Mouse (Mus musculus) c-Kit-positive CD71-negative TER-119-negative erythroid progenitor cells, embryonic 14.5 days (primary cell): ENCODE results near the gene Bsn.
"Not testable (repeated sequence)": the region's sequence is repeated elsewhere in the genome, so short reads cannot be mapped to it uniquely, and the experiment has no call there.

ENCODE experiments used
- DNase-seq: peaks from one replicate; pipeline ENCODE4 v3.0.0-alpha.2; 2013; ENCODE audit warnings: low read depth

Bsn gene

GRCm38 (mm10) chr9:108196920-108197677 lies 6.9 kb upstream of the Bsn start:
- no peak for DNase-seq

- not testable (repeated sequence) for DNase-seq
Observed at GRCm38 (mm10) chr9:108196222-108196621, 6.0 kb upstream of the Bsn start.

DNA sequence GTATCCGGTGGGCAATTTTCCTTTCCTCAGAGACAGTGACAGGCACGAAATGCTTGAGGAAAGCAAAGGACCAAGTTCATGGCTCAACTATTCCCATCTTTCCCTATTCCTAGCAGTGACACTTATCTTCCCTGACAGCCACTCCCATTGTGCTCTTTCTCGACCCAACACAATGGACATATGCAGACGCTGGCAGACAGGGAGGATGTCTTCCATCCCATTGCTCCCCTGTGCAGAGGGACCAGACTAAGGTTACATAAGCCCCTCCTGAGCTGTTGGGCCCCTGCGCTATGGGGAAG lies 747 bp downstream of the Bsn start:
- DNase-seq: no peak

DNA sequence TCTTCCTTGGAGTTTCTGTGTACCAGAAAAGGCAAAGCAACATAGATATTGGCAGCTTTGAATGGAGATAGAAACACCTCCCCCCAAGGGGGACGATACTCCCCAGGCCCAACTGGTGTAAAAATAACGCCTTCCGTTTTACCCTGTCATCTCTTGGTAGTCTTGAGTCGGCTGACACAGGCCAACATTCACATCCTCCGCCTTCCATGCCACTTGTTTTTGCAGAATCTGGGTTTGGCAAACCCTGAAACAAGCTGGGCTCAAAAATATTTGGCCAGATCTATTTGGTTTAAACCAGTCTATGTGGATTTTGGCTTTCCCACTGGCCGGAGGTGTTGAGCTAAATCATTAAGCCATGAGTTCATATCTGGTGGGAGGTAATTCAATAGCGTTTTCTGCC lies 1.2 kb downstream of the Bsn start:
- DNase-seq: no peak

DNA sequence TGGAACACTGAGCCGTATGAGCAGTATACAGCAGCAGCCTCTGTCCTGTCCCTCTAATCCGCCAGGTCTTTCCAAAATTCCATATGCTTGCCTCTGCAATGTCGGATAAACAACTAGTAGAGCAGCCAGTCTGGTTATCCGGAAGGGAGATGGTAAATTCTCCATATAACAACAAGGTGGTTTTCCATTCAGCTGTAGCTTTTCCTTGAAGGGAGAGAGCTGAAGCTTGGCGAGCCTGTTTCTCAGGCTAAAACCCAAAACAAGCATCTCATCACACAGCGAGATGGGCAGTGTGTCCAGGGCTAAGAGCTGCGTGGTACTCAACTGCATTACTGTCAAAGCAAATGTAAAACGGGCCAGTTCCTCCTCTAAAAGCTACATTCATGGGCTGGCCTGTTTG lies 1.7 kb downstream of the Bsn start:
- DNase-seq: no peak

- no peak for DNase-seq
Observed at GRCm38 (mm10) chr9:108187616-108188015, 2.6 kb downstream of the Bsn start.

GRCm38 (mm10) chr9:108185786-108186185 lies 4.4 kb downstream of the Bsn start:
- DNase-seq: no peak

DNA sequence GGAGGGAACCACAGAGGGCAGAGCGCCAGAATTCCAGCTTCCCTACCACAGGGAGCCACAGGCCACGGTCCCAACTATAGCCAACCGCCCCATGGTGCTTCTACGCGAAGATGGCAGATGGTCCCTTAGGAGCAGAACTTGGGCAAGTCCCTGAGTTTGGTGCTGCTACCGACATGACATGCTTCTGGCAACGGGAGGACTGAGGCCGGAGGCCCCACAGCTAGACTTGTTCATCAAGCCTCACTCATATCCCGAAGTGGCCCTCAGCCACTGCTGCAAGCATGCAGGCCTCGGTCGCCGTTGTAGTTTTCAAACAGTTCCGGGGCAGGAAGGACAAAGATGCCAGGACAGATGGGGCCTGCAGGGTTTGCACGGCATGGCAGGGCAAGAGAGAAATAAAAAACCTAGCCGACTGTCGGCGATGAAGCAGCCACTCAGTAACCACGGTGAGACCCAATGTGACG lies 6.6 kb downstream of the Bsn start:
- no peak for DNase-seq

DNA sequence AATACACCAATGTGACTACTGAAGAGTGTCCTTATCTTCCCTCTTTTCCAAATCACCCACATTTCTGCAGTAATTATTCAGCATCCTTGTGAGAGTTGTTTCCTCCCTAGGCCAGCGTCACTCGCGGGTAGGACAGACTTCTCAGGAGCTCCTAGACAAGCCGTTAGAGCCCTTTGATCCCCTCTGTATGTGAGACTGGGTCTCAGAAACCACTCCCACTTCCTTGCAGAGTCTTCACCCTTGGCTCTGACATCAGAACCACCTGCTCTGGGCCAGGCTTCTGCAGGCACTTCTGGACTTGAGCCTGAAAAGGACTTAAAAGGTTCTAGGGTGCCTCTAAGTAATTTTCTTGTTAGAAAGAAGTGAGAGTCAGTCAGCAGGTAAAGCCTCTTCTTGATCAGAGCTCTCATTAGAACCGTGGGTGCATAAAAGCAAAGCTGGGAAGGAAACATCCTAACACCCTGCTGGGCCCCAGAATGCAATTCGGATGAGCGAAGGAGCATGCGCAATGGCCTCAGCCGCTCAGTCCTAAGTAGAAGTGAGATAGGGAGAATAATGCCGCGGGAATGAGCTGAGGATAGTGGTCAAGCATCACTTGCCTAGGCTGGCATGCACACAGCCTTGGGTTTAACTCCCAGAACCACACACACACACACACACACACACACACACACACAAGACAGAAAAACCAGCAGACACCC lies 7.2 kb downstream of the Bsn start:
- no peak for DNase-seq

GRCm38 (mm10) chr9:108178391-108178790 lies 11.8 kb downstream of the Bsn start:
- DNase-seq: no peak

DNA sequence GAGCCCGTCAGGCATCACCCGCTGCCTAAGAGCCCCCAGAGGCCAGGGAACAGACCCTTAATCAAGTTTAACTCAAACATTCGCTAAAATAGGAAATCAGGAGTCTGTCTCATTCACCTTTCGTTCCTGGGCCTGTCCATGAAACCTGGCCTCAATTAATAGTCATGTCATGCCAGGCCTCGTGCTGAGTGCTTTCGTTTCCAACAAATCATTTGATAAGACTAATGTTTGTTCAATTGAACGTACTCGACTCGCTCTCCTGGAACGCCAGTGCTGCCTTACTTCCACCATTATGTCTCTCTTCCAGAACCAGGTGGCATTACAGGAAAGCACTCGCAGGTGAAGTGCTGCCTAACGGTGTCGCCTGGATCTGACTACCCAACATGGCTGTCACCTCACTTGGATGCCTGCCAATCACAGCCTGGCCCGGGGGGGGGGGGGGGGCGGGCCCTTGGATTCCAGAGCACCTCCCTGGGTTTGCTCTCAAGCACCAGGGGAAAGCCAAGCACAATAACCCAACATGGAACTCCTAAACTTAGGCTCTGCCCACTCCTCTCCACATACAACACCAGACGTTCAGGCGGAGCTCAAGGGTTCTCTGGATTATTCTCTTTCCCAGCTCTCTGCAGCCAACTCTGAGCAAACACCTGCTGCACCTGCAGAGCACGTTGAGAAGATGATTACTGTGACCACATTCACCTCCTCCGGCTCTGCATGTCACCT lies 14.9 kb downstream of the Bsn start:
- no peak for DNase-seq

- DNase-seq: no peak
Observed at GRCm38 (mm10) chr9:108172777-108173350, 17.3 kb downstream of the Bsn start.

DNA sequence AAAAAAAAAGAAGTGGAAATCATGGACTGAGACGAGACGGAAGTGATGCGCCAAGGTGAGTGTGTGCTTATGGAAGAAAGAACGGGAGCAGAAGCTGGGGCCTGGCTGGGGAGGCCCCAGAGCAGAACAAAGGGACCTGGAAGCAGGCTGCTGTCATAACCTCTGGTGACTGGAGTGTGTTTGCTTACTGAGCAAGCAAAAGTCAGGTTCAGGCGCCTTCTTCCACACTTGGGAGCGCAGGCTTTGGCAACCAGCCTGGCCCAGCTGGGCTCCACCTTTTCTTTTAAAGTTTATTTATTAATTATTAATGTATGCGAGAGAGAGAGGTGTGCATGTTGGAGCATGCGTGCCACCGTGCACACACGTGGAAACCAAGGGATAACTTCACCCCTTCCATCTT lies 20.4 kb downstream of the Bsn start:
- no peak for DNase-seq

- DNase-seq: no peak
Observed at GRCm38 (mm10) chr9:108165143-108165542, 25.0 kb downstream of the Bsn start.

DNA sequence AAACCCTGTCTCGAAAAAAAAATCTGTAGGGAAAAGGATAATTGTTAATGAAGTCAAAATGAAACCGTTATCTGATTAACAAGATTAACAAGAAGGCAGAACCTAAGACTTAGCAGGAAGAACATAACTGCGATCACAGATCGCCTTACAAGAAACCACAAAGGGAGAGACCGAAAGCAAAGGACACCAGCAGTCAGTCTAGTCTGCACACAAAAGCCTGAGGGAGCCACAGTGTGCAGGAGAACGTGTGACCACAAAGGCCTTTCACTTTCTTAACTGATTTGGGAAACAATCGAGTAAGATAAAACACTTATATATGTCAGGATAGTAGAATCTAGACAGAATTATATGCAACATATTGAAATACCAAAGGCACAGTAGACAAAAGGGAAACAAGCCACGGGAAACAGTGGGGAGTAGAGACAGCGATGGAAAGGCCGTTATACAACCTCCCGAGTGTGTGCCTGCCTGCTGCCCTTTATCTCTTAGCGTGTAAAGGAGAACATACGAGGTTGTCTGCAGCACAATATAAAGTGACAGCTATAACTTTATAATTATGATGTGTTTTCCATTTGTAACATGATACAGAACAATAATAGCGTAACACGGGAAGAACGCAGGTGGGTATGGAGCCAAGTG lies 26.4 kb downstream of the Bsn start:
- no peak for DNase-seq

- DNase-seq: no peak
Observed at GRCm38 (mm10) chr9:108157891-108158290, 32.3 kb downstream of the Bsn start.

DNA sequence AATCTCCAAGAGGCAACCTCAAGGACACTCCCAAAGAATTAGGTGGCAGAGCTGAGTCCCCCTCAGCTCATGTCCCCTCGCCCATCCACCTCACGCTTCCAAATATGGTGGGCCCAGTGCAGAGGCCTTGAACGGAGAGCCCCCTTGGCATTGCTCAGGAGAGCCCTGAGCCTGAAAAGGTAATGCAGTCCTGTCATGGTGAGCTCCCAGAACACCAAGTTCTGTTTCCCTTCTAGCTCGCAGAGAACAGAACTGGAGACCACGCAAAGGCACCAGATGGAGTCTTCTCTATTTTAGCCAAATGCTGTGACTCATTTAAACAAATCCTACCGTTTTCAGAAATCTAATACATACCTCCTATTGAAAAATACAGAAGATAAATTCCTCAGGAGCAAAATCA lies 32.7 kb downstream of the Bsn start:
- DNase-seq: no peak

DNA sequence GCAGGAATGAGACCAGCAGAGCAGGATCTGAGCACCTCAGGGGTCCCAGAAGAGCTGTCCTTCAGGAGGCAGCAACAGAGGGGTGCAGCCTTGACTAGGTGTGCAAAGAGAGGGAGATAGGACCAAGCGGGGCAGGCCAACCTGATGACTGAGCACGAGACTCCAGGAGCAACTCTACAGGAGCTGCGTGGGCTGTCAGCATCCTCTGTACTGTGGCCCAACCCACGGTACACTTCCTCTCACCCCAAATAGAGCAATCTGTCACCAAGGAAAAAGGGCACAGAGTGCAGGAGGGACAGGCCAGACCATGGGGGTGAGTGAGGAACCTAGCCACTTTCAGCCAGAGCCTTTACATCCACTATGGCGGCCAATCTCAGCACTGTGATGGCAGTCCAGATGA lies 33.4 kb downstream of the Bsn start:
- no peak for DNase-seq

GRCm38 (mm10) chr9:108154814-108155213 lies 35.4 kb downstream of the Bsn start:
- no peak for DNase-seq

DNA sequence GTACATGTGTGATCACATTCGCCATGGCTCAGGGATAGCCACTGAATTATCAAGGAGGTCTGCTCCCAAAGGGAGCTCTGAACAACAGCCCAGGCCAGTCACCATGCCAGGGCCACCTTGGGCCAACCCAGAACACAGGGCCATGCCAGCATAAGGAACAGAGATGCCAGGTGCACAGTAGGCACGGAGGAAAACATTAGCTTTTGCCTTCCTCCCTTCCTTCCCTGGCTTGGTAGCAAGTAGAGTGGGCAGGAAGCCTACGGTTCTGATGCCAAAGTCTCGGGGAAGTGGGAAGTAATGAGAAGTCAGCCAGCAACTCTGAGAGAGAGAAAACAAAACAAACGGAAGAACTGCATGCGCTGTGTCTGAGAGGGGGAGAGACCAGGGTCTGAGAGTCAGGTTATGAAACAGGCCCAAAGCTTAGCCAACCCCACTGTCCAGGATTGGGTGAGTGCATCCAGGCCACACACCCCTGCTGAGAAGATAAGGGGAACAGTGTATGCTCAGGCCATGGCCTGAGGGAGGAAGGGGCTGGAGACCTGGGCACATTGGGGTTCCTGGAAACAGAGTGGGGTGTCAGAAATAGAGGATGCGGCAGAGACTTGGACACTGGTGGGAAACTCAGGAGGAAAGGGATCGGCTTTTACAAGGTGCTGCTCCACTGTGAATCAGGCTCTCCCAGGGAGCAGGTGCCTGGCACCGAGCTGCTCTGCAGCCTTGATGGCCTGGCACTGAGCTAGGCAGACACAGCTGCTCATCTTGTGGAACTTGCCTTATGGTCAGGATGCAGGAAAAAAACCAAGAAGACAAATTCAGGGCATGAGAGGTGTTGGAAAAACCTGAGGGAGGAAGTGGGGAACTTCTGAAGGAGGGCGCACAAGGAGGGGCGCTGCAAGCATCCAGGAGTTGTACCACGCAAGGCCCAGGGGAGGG lies 36.4 kb downstream of the Bsn start:
- no peak for DNase-seq

DNA sequence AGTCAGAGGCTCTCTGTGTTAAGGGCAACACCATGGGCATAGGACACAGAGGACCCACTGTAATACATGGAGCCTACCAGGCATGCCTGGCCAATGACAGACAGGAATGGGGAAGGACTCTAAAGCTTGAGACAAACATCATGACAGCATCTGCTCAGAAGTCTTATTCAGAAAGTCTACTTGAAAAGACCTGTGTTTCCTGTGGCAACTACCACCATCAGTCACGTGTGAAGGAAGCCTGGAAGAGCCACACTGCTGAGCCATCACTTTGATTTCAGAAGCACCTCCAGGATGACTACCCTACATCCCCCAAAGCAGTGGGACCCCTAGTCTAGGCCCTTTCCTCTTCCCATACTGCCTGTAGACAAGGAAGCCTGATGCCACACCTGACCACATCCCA lies 39.7 kb downstream of the Bsn start:
- DNase-seq: no peak
